Mouse (Mus musculus) lung, postnatal 0 days (tissue): ENCODE measurements around the gene Togaram2. TPM values are rescaled to one million over a fixed set of nuclear protein-coding genes. Genes with fewer than 3 reads are reported as not detected.

Experiments used
- ATAC-seq: fragments of 200-750 bp; cut with Nextera tagmentation; 2 replicates; pipeline ENCODE4 v1.8.0; 2017; ENCODE audit warnings: moderate library complexity
- DNase-seq: peaks from one replicate; pipeline ENCODE4 v3.0.0-alpha.2; 2016; ENCODE audit warnings: low spot score
- H3K27ac ChIP-seq: fragments of 300-500 bp; sonication (generic); 2 replicates; pipeline ENCODE4 v1.5.1; 2014; ENCODE audit warnings: antibody characterized with exemption, mild to moderate bottlenecking, low read length, mixed read lengths
- H3K27me3 ChIP-seq: fragments of 300-500 bp; sonication (generic); replicated peaks from 2 replicates; pipeline ENCODE4 v1.6.1; 2014; ENCODE audit warnings: low read length, mixed read lengths; ENCODE audit not compliant: insufficient read depth
- H3K36me3 ChIP-seq: fragments of 300-500 bp; sonication (generic); 2 replicates; pipeline ENCODE4 v1.6.1; 2014; ENCODE audit warnings: low read length, mixed read lengths; ENCODE audit not compliant: insufficient read depth
- H3K4me1 ChIP-seq: fragments of 300-500 bp; sonication (generic); 2 replicates; pipeline ENCODE4 v1.6.1; 2014; ENCODE audit warnings: antibody characterized with exemption, low read depth, low read length, mixed read lengths; ENCODE audit not compliant: insufficient read depth
- H3K4me2 ChIP-seq: fragments of 300-500 bp; sonication (generic); replicated peaks from 2 replicates; pipeline ENCODE4 v1.6.1; 2014; ENCODE audit warnings: low read depth, mild to moderate bottlenecking, low read length, moderate library complexity, mixed read lengths
- H3K4me3 ChIP-seq: fragments of 300-500 bp; sonication (generic); 2 replicates; pipeline ENCODE4 v1.5.1; 2014; ENCODE audit warnings: low read depth, low read length
- H3K9ac ChIP-seq: fragments of 300-500 bp; sonication (generic); replicated peaks from 2 replicates; pipeline ENCODE4 v1.6.1; 2014; ENCODE audit warnings: low read depth, mild to moderate bottlenecking
- H3K9me3 ChIP-seq: fragments of 300-500 bp; sonication (generic); 2 replicates; pipeline ENCODE4 v1.6.1; 2016; ENCODE audit warnings: low read length, mixed read lengths
- CTCF ChIP-seq: IDR thresholded peaks from 2 replicates; pipeline ENCODE4 v1.5.1; 2016; ENCODE audit warnings: antibody characterized with exemption, mild to moderate bottlenecking
- EP300 ChIP-seq: IDR thresholded peaks from 2 replicates; pipeline ENCODE4 v1.6.1; 2016; ENCODE audit warnings: antibody characterized with exemption, mild to moderate bottlenecking, control low read depth
- WGBS: fragments of 180-500 bp; shearing (Covaris S2); extraction: QIAGEN DNeasy Blood & Tissue Kit; methylation state at CpG from one replicate; pipeline ENCODE4 v1.1.7; 2014; 5-methylcytosine and 5-hydroxymethylcytosine counted together
- polyA plus RNA-seq: library from polyadenylated mRNA; unstranded; fragments of >200 nt; fragmentation: Nextera tagmentation; extraction: Ambion mirVana; gene quantifications from 2 replicates; pipeline ENCODE4 v1.2.1, GENCODE M21; 2015

Gene Togaram2
- polyA plus RNA-seq, 1 experiment from 2014 or later: 6.3 TPM

DNA sequence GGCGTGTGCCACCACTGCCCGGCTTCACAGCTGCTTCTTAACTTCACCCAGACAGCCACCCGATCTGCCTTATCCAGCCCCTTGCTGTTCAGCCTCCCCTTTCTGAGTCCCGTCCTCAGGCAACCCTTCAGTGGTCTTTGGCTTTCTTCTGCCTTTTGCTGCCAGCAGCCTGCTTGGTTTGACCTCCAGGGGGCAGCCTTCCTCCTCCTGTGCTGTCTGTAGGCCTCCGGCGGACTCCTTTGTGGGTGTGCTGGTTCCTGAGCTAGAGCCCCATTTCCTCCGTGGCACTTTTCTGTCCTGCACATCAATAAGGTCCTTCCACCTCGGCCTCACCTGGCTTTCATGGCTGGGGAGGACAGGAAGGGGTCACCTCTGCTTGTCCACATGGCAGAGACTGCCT, 20.7 kb downstream of the Togaram2 start:
- no peak overlapping the region for H3K4me3 ChIP-seq
- no peak for ATAC-seq
- no peaks in the 10 kb centered on the region for H3K36me3 ChIP-seq
- 56% methylated on average over 8 of the region's 8 CpGs for WGBS
- TF ChIP-seq EP300 (no peak), CTCF (peak; percentile 57)
- no peak overlapping the region for H3K9ac ChIP-seq
- H3K4me1 ChIP-seq: peaks cover 8% of the 10 kb centered on the region; the same call in 1 of the 2 replicates
- no peak for DNase-seq
- H3K27ac ChIP-seq: no peak overlapping the region
- no peaks in the 10 kb centered on the region for H3K27me3 ChIP-seq
- no peak overlapping the region for H3K4me2 ChIP-seq
- no peaks in the 10 kb centered on the region for H3K9me3 ChIP-seq

DNA sequence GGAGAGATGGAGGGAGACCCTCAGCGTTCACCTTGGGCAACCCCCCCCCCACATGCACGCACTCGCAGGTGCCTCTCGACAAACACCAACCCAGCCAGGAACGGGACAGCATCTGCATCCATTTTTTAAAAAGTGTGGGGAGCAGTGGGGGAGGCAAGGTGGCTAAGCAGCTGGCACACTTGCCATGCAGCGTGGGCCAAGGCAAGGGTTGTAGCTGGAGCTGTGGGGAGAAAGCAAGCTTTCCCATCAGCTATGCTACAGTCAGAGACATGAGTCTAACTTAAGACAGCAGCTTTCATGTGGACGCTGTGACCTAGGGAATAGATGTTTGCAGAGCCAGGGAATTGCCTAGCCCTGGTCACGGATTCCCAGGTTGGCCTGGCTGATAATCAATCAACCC, 22.1 kb downstream of the Togaram2 start:
- TF ChIP-seq CTCF (no peak), EP300 (no peak)
- H3K4me1 ChIP-seq: peaks cover 8% of the 10 kb centered on the region; the same call in 1 of the 2 replicates
- H3K4me3 ChIP-seq: no peak overlapping the region
- no peaks in the 10 kb centered on the region for H3K9me3 ChIP-seq
- no peaks in the 10 kb centered on the region for H3K27me3 ChIP-seq
- WGBS: 85% methylated on average over 8 of the region's 8 CpGs
- H3K36me3 ChIP-seq: no peaks in the 10 kb centered on the region
- H3K9ac ChIP-seq: no peak overlapping the region
- H3K27ac ChIP-seq: no peak overlapping the region
- DNase-seq (no peak), ATAC-seq (no peak)
- no peak overlapping the region for H3K4me2 ChIP-seq

DNA sequence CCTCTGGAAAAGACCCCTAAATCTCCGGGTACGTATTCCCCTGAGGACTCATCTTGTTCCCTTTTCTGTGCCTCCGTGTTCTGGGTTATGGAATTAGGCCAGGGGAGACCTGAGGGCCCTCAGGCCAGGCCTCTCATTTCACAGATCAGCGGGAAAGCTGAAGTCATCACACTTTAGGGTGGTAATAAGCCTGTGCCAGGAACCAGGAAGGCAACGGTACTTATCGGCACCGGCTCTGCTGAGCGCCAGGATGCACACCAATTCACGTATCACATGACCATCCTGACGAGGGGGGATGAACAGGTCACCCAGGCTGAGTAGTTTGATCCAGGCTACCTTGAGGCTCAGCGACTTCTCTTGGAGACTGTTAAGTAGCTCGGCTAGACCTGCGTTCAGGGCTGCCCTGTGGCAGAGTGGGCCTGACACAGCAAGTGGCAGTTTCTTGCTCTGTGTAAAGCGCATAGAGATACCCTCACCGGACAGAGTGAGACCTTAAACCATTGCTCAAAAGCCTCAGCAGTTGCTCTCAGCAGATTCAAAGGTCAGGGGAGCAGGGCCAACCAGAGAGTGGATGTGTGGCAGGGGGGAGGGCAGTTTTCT, 22.8 kb downstream of the Togaram2 start:
- Histone ChIP-seq H3K27ac (no peak overlapping the region), H3K4me3 (no peak overlapping the region), H3K4me2 (no peak overlapping the region), H3K36me3 (no peaks in the 10 kb centered on the region), H3K9me3 (no peaks in the 10 kb centered on the region), H3K4me1 (0 out of 2 replicates have a peak, but pooled peaks cover 5% of the 10 kb centered on the region), H3K9ac (no peak overlapping the region), H3K27me3 (no peaks in the 10 kb centered on the region)
- DNase-seq (no peak), ATAC-seq (no peak)
- TF ChIP-seq CTCF (no peak), EP300 (no peak)
- 74% methylated on average over 15 of the region's 15 CpGs for WGBS

DNA sequence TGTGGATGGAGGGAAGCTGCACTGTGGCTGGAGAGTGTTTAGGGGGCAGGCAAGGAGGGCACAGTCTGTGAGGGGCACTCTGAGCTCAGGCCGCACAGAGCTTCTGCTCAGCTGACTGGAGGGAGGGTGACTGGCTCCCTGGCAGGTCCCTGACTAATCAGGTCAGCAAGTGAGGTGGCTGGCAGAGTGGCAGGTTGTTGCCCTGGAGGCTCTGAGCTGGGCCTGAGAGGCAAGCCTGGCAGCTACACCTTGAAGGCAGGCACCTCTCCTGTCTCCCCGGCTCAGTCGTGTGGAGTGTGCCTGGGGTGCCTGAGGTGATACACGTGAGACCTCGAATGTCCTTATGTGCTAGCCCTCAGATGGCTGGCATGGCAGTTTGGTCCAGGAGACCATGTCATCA, 23.3 kb downstream of the Togaram2 start:
- H3K9me3 ChIP-seq: no peaks in the 10 kb centered on the region
- WGBS: 79% methylated on average over 5 of the region's 5 CpGs
- no peak overlapping the region for H3K27ac ChIP-seq
- H3K9ac ChIP-seq: no peak overlapping the region
- no peak for TF ChIP-seq EP300
- no peak for TF ChIP-seq CTCF
- 0 out of 2 replicates have a peak, but pooled peaks cover 2% of the 10 kb centered on the region for H3K4me1 ChIP-seq
- no peaks in the 10 kb centered on the region for H3K36me3 ChIP-seq
- no peaks in the 10 kb centered on the region for H3K27me3 ChIP-seq
- no peak overlapping the region for H3K4me2 ChIP-seq
- no peak overlapping the region for H3K4me3 ChIP-seq
- ATAC-seq: no peak
- DNase-seq: no peak

DNA sequence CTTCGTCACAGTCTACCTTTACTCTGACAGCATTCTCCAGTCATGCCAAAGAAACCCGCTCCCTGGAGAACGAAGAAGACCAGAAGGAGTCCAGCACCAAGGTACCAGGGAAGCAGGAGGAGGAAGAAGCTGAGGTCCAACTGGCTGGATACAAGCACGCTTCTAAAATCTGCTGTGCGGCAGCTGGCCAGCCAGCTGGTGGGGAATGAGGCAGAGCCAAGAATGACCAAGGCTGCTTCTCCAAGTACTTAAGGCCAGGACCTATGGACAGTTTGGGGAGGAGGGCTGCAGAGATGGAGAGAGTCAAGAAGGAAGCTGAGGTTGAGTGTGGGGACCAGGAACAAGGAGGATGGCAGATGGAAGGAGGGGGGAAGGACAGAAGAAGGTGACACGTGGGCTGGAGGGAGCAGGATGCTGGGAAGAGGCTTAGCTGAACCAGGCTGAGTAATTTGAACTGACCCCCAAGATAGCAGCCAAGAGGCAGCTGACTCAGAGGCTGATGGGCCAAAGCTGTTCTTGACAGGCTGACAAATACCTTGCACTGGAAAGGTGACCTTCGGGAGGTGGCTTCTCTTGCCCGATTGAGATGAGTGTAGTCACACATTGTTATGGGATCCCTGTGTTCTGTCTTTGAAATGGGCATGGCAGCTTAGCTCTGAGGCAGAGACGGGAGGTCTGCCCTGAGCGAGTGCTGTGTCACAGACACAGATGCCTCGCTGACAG, 25.0 kb downstream of the Togaram2 start:
- WGBS: 55% methylated on average over 11 of the region's 11 CpGs
- ATAC-seq (peak; percentile 65), DNase-seq (peak; percentile 65)
- Histone ChIP-seq H3K9me3 (no peaks in the 10 kb centered on the region), H3K4me3 (no peak overlapping the region), H3K36me3 (no peaks in the 10 kb centered on the region), H3K9ac (no peak overlapping the region), H3K27ac (no peak overlapping the region), H3K4me2 (no peak overlapping the region), H3K27me3 (no peaks in the 10 kb centered on the region), H3K4me1 (no peaks in the 10 kb centered on the region)
- TF ChIP-seq EP300: no peak
- no peak for TF ChIP-seq CTCF

DNA sequence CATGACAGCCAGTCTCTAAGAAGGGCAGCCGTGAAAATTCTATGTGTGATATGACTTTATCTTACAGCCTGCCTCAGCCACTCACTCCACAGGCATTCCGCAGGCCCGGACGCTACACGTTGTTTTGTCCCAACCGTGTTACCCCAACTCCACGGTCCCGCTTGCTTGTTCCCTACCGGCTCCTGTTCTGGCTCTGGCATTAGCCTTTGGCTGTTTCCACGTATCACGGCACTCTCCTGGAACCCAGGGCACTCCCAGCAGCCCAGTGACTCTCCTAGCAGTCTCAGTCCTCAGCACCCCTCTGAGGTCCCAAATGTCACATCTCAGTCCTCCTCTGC, 25.5 kb downstream of the Togaram2 start:
- no peak overlapping the region for H3K9ac ChIP-seq
- no peak for DNase-seq
- ATAC-seq: no peak
- 52% methylated on average over 11 of the region's 11 CpGs for WGBS
- H3K4me3 ChIP-seq: no peak overlapping the region
- H3K4me2 ChIP-seq: no peak overlapping the region
- no peak for TF ChIP-seq EP300
- H3K9me3 ChIP-seq: no peaks in the 10 kb centered on the region
- H3K4me1 ChIP-seq: no peaks in the 10 kb centered on the region
- H3K27ac ChIP-seq: no peak overlapping the region
- H3K27me3 ChIP-seq: no peaks in the 10 kb centered on the region
- no peaks in the 10 kb centered on the region for H3K36me3 ChIP-seq
